Mouse (Mus musculus) embryonic facial prominence, embryonic 14.5 days (tissue): Measurements from ENCODE around the gene Selenop. TPM values are rescaled to one million over a fixed set of nuclear protein-coding genes. Genes with fewer than 3 reads are reported as not detected.
A peak's percentile ranks its signal among the peaks of the same experiment; 100 is the strongest.

Experiments used
- ATAC-seq: fragments of 200-750 bp; cut with Nextera tagmentation; 2 replicates; pipeline ENCODE4 v1.8.0; 2017; ENCODE audit warnings: low read depth, moderate number of reproducible peaks, moderate TSS enrichment
- DNase-seq: peaks from one replicate; pipeline ENCODE4 v3.0.0-alpha.2; 2015; ENCODE audit warnings: low spot score
- H3K27ac ChIP-seq: fragments of 300-500 bp; sonication (generic); replicated peaks from 2 replicates; pipeline ENCODE4 v1.5.1; 2014; ENCODE audit warnings: low read depth, mild to moderate bottlenecking, low read length, moderate library complexity
- H3K27me3 ChIP-seq: fragments of 300-500 bp; sonication (generic); replicated peaks from 2 replicates; pipeline ENCODE4 v1.6.1; 2014; ENCODE audit warnings: low read length; ENCODE audit not compliant: control insufficient read depth, insufficient read depth
- H3K36me3 ChIP-seq: fragments of 300-500 bp; sonication (generic); 2 replicates; pipeline ENCODE4 v1.6.1; 2014; ENCODE audit warnings: low read length, mixed read lengths; ENCODE audit not compliant: control insufficient read depth, insufficient read depth
- H3K4me1 ChIP-seq: fragments of 300-500 bp; sonication (generic); 2 replicates; pipeline ENCODE4 v1.6.1; 2014; ENCODE audit warnings: antibody characterized with exemption, low read length; ENCODE audit not compliant: control insufficient read depth, insufficient read depth
- H3K4me2 ChIP-seq: fragments of 300-500 bp; sonication (generic); 2 replicates; pipeline ENCODE4 v1.6.1; 2014; ENCODE audit warnings: low read depth, mild to moderate bottlenecking, low read length, moderate library complexity, mixed read lengths
- H3K4me3 ChIP-seq: fragments of 300-500 bp; sonication (generic); 2 replicates; pipeline ENCODE4 v1.5.1; 2014; ENCODE audit warnings: low read depth, mild to moderate bottlenecking, low read length
- H3K9ac ChIP-seq: fragments of 300-500 bp; sonication (generic); 2 replicates; pipeline ENCODE4 v1.6.1; 2014; ENCODE audit warnings: low read depth, mild to moderate bottlenecking, low read length, moderate library complexity, mixed read lengths
- H3K9me3 ChIP-seq: fragments of 300-500 bp; sonication (generic); 2 replicates; pipeline ENCODE4 v1.6.1; 2016; ENCODE audit warnings: low read length; ENCODE audit not compliant: control insufficient read depth
- WGBS: fragments of 180-500 bp; shearing (Covaris S2); extraction: QIAGEN DNeasy Blood & Tissue Kit; methylation state at CpG from one replicate; pipeline ENCODE4 v1.1.7; 2014; 5-methylcytosine and 5-hydroxymethylcytosine counted together
- polyA plus RNA-seq: library from polyadenylated mRNA; unstranded; fragments of >200 nt; fragmentation: Nextera tagmentation; extraction: Ambion mirVana; gene quantifications from 2 replicates; pipeline ENCODE4 v1.2.1, GENCODE M21; 2014

Gene Selenop
- polyA plus RNA-seq, 1 experiment from 2014 or later, result 205 TPM

- H3K9ac ChIP-seq, result no peak overlapping the region
- H3K4me2 ChIP-seq, result no peak overlapping the region
- H3K4me1 ChIP-seq, result no peaks in the 10 kb centered on the region
- 47% methylated on average over 3 of the region's 3 CpGs for WGBS
- no peaks in the 10 kb centered on the region for H3K27me3 ChIP-seq
- DNase-seq (no peak), ATAC-seq (no peak)
- H3K27ac ChIP-seq, result no peak overlapping the region
- H3K4me3 ChIP-seq, result no peak overlapping the region
- H3K9me3 ChIP-seq, result no peaks in the 10 kb centered on the region
- no peaks in the 10 kb centered on the region for H3K36me3 ChIP-seq
These were observed 5.5 kb upstream of the Selenop start for GRCm38 (mm10) chr15:3262883-3263282.

- WGBS, result 89% methylated on average over 4 of the region's 4 CpGs
- Histone ChIP-seq H3K9me3 (no peaks in the 10 kb centered on the region), H3K4me2 (no peak overlapping the region), H3K9ac (no peak overlapping the region), H3K4me1 (peaks cover 4% of the 10 kb centered on the region; the same call in 1 of the 2 replicates), H3K36me3 (no peaks in the 10 kb centered on the region), H3K27ac (no peak overlapping the region), H3K4me3 (no peak overlapping the region), H3K27me3 (no peaks in the 10 kb centered on the region)
- DNase-seq, result no peak
- ATAC-seq, result no peak
These were observed 4.1 kb upstream of the Selenop start for GRCm38 (mm10) chr15:3264293-3264692.

- DNase-seq (no peak), ATAC-seq (no peak)
- Histone ChIP-seq H3K27me3 (no peaks in the 10 kb centered on the region), H3K27ac (no peak overlapping the region), H3K36me3 (no peaks in the 10 kb centered on the region), H3K4me1 (peaks cover 9% of the 10 kb centered on the region), H3K9me3 (no peaks in the 10 kb centered on the region), H3K9ac (no peak overlapping the region), H3K4me2 (no peak overlapping the region), H3K4me3 (no peak overlapping the region)
- 81% methylated on average over 1 of the region's 1 CpGs for WGBS
These were observed 3.5 kb upstream of the Selenop start for GRCm38 (mm10) chr15:3264828-3265227.

- Histone ChIP-seq H3K27me3 (no peaks in the 10 kb centered on the region), H3K4me3 (no peak overlapping the region), H3K9me3 (no peaks in the 10 kb centered on the region), H3K4me1 (peaks cover 17% of the 10 kb centered on the region), H3K4me2 (no peak overlapping the region; the same call in 1 of the 2 replicates), H3K9ac (no peak overlapping the region), H3K27ac (peak overlapping the region; percentile 91), H3K36me3 (no peaks in the 10 kb centered on the region)
- DNase-seq (peak; percentile 59), ATAC-seq (no peak)
- 28% methylated on average over 4 of the region's 4 CpGs for WGBS
These were observed 1.1 kb downstream of the Selenop start for GRCm38 (mm10) chr15:3269496-3269895.

- WGBS, result 14% methylated on average over 6 of the region's 6 CpGs
- Histone ChIP-seq H3K27ac (peak overlapping the region; percentile 91), H3K9me3 (no peaks in the 10 kb centered on the region), H3K4me3 (peak overlapping the region; percentile 43), H3K9ac (peak overlapping the region; percentile 65), H3K27me3 (no peaks in the 10 kb centered on the region), H3K36me3 (no peaks in the 10 kb centered on the region), H3K4me1 (peaks cover 17% of the 10 kb centered on the region), H3K4me2 (peak overlapping the region; percentile 55)
- ATAC-seq, result peak; percentile 35; the same call in 1 of the 2 replicates
- DNase-seq, result peak; percentile 78
These were observed 1.8 kb downstream of the Selenop start for GRCm38 (mm10) chr15:3269996-3270645.

- peak; percentile 86 for ATAC-seq
- peak overlapping the region; percentile 43 for H3K4me3 ChIP-seq
- H3K4me1 ChIP-seq, result peaks cover 17% of the 10 kb centered on the region
- H3K27me3 ChIP-seq, result no peaks in the 10 kb centered on the region
- H3K36me3 ChIP-seq, result 0 out of 2 replicates have a peak, but pooled peaks cover 3% of the 10 kb centered on the region
- peak overlapping the region; percentile 91 for H3K27ac ChIP-seq
- 3% methylated on average over 12 of the region's 12 CpGs for WGBS
- peak overlapping the region; percentile 55 for H3K4me2 ChIP-seq
- peak overlapping the region; percentile 65 for H3K9ac ChIP-seq
- H3K9me3 ChIP-seq, result no peaks in the 10 kb centered on the region
- peak; percentile 79 for DNase-seq
These were observed 2.3 kb downstream of the Selenop start for GRCm38 (mm10) chr15:3270646-3271077.

- Histone ChIP-seq H3K9me3 (no peaks in the 10 kb centered on the region), H3K4me2 (peak overlapping the region; percentile 55), H3K9ac (peak overlapping the region; percentile 65; the same call in 1 of the 2 replicates), H3K4me1 (peaks cover 17% of the 10 kb centered on the region), H3K36me3 (0 out of 2 replicates have a peak, but pooled peaks cover 6% of the 10 kb centered on the region), H3K27ac (peak overlapping the region; percentile 91), H3K4me3 (peak overlapping the region; percentile 43), H3K27me3 (no peaks in the 10 kb centered on the region)
- DNase-seq, result no peak
- no peak for ATAC-seq
- 25% methylated on average over 6 of the region's 6 CpGs for WGBS
These were observed 2.9 kb downstream of the Selenop start for GRCm38 (mm10) chr15:3271216-3271615.

- H3K27me3 ChIP-seq, result no peaks in the 10 kb centered on the region
- peaks cover 14% of the 10 kb centered on the region; the same call in 1 of the 2 replicates for H3K36me3 ChIP-seq
- H3K9ac ChIP-seq, result no peak overlapping the region
- H3K4me1 ChIP-seq, result peaks cover 17% of the 10 kb centered on the region
- DNase-seq (no peak), ATAC-seq (no peak)
- H3K9me3 ChIP-seq, result no peaks in the 10 kb centered on the region
- WGBS, result 77% methylated on average over 1 of the region's 1 CpGs
- no peak overlapping the region for H3K4me2 ChIP-seq
- no peak overlapping the region for H3K27ac ChIP-seq
- no peak overlapping the region for H3K4me3 ChIP-seq
These were observed 4.8 kb downstream of the Selenop start for GRCm38 (mm10) chr15:3273191-3273590.

- Histone ChIP-seq H3K36me3 (peaks cover 20% of the 10 kb centered on the region; the same call in 1 of the 2 replicates), H3K27me3 (no peaks in the 10 kb centered on the region), H3K9ac (no peak overlapping the region), H3K27ac (no peak overlapping the region), H3K4me2 (no peak overlapping the region), H3K9me3 (no peaks in the 10 kb centered on the region), H3K4me3 (no peak overlapping the region), H3K4me1 (no peaks in the 10 kb centered on the region)
- DNase-seq, result no peak
- WGBS, result 90% methylated on average over 2 of the region's 2 CpGs
- ATAC-seq, result no peak
These were observed 9.0 kb downstream of the Selenop start for GRCm38 (mm10) chr15:3277391-3277790.
